Mouse (Mus musculus): Measurements from ENCODE around the gene Nelfcd. TPM values are rescaled to one million over a fixed set of nuclear protein-coding genes. Genes with fewer than 3 reads are reported as not detected.
A peak's percentile ranks its signal among the peaks of the same experiment; 100 is the strongest.

Nelfcd gene
- 10 to 100 TPM; 27.3 to 28.7 (median 28.4) TPM for total RNA-seq (2022)

DNA sequence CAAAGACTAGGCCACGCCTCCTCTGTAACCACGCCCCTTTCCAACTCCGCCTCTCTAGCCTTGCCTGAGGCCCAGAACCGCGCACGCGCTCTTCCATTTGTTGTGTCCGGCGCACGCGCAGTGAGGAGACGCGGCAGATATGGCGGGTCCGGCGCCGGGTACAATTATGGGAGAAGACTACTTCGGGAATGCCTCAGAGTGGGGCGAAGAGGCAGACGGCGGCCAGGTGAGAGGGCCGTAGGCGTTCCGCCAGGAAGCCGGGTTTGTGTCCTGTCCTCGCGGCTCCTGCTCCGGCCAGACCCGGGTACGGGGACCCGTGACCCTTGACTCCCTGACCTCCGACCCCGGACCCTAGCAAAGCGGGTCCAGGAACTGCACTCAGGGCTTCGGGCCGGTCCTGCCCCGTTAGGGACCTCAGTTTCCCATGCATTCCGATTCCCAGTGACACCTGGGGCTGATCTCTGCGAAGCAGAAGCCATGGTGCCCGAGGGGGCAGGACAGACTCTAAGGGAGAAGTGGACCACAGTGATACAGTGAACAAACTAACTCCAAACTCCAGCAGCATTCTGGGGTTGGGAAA is at the start of gene Nelfcd:
Gene Nelfcd, plus strand, starts transcription at position 74 of the 580 bp plus-strand sequence.
- DNase-seq (ENCODE audit: low spot score) = peak; percentile 92

DNA sequence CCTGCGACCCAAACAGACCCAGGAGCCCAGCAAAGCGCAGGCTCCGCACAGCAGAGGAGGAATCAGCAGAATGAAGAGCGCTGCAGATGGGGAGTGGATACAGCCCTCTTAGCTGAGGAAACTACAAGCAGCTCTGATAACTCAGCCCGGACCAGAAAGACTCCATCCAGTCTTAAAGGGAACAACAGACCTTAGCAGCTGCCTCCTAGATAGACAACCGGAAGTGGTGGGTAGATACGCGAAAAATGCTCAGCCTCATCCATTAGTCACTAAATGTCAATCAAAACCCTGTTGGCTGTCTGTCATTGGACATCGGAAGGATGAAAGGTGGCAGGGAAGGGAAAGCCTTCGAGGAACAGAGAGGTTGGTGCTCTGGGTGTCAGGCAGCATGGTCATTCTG is 49.0 kb upstream of the Nelfcd start:
- DNase-seq (ENCODE audit: low spot score) = no peak

GRCm38 (mm10) chr2:174381021-174381420 is 34.6 kb upstream of the Nelfcd start:
- no peak for DNase-seq (ENCODE audit: low spot score)

GRCm38 (mm10) chr2:174391936-174392335 is 23.7 kb upstream of the Nelfcd start:
- no peak for DNase-seq (ENCODE audit: low spot score)

- DNase-seq (ENCODE audit: low spot score) = no peak
Observed at GRCm38 (mm10) chr2:174392554-174392953, 23.1 kb upstream of the Nelfcd start.

- DNase-seq (ENCODE audit: low spot score) = no peak
Observed at GRCm38 (mm10) chr2:174393383-174393782, 22.2 kb upstream of the Nelfcd start.

DNA sequence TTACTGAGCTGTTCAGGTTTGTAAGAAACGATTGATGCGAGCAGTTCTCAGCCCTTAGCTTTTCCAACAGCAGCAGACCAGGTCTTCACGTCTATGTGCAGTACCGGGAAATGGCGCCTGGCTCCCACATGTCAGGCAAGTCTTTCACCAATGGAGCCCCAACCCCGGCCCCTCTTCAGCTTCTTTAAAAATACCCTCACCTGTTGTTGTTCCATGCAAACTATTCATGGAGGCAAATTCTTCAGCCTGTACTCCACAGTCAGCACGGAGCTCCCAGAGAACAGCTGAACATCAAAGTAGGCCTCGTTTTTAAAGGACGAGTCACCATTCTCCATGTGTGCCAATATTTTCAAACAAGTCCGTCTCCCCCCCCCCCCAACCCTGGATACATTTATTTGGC is 19.0 kb upstream of the Nelfcd start:
- DNase-seq (ENCODE audit: low spot score) = no peak

GRCm38 (mm10) chr2:174397065-174397464 is 18.5 kb upstream of the Nelfcd start:
- DNase-seq (ENCODE audit: low spot score) = no peak

DNA sequence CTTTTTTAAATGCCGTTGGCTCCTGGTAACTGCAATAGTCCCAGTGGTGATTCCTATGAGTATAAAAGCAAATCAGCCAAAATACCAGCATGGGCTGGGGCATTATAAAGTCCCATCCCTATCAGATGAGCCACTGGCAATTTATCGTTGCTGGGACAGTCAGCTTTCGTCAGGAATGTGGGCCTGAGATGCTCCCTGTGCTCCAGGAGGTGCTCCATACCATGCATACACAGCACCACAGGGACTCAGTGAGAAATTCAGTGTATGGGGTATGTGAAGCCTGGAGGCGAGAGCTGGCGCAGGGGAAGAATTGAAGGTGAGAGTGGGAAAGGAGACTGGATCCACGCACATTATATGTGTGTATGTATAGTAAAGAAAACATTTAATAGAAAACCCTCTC is 17.7 kb upstream of the Nelfcd start:
- no peak for DNase-seq (ENCODE audit: low spot score)

DNA sequence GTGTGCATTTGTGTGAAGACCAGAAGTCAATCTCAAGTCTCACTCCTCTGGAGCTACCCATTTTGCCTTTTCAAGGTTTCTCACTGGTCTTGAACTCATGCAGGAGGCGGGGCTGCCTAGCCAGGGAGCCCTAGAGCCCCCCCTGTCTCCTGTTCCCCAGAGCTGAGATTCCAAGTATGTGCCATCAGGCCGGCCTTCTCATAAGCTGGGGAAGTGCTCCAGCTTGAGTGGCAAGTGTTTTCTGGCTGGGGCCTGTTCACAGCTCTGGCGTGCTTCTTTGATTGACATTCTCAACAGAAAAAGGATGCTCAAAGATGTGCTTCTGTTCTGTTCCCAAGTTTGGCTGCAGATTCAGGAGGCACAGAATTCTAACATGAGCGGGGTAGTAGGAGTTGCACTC is 15.2 kb upstream of the Nelfcd start:
- DNase-seq (ENCODE audit: low spot score) = no peak

DNA sequence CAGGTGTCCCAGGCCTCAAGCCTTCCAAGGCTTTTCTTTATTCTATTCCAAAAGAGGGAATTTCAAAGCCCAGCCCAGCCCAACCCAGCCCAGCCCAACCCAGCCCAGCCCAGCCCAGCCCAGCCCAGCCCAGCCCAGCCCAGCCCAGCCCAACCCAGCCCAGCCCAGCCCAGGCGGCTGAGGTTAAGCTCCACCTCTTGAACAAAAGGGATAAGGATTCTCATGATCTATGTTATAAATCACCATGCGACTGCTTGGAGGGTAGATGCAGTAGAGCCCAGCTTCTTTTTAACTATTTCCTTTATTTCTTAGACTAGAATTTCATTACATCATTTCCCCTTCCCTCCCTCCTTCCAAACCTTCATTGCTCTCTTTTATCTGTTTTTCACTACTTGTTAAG is 5.4 kb upstream of the Nelfcd start:
- no peak for DNase-seq (ENCODE audit: low spot score)

DNA sequence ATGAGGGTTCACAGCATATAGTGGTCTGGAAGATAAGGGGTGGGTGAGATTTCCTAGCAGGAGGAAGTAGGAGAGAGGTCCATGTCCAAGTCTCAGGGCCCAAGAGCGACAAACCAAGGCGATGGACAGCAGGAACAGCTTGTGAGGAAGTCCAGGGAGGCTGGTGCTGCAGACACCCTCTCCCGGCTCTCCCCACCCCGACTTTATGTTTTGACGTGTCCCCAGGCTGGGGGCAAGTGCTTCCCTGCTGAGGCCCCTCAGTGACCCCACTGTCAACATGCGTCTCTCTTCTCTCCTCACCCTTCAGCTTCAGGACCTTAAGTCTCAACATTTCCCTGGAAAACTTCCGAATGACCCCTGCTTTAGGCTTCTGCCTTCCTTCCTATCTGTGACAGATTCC is 2.5 kb upstream of the Nelfcd start:
- no peak for DNase-seq (ENCODE audit: low spot score)

- no peak for DNase-seq (ENCODE audit: low spot score)
Observed at GRCm38 (mm10) chr2:174415001-174415730, 438 bp upstream of the Nelfcd start.

DNA sequence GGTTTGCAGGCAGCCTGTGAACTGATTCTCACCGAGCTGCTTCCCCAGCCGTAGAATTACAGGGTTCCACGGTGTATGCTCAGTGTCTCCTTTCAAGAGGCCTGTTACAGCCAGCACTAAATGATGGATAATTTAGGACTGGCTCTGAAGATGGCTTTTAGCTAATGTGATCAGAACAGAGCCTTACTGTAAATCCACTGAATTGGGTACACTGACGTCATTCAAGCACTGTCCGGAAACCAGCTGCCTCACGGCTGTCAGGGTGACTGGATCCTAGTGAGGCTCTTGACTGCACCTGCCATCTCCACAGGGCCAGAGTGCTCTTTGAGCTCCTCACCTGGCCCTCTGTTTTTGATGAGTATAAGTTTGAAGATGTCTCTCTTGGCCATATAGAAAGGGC is 5.5 kb downstream of the Nelfcd start:
- no peak for DNase-seq (ENCODE audit: low spot score)

DNA sequence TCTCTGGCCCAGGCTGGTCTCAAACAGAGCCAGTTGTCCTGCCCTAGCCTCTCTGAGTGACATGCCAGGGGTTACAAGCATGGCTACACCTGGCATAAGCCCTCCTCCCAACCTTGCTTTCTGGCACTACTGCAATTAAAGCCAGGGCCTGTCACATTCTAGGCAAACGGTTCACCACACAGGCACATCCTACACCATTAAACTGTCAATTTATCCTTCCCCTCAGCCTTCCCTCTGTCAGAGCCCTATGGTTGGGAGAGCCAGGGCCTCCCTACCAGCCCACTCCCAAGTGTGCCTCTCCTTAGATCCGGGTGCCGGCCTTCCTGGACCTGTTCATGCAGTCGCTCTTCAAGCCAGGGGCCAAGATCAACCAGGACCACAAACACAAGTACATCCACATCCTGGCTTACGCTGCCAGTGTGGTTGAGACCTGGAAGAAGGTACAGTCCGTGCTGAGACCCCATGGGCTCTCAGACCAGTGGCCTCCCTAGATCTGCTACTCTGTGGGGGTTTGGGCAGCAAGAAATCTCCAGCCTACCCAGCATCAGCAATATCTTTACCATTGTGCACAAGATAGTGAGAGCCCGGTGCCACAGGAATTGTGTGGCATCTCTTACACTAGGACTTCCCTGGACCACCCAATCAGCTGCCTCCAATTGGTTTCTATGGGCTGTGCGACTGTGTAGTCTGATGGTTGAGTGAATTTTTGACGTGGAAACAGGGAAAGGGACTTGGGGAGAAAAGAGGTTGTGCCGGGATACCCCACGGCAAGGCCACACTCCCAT is 8.9 kb downstream of the Nelfcd start:
- no peak for DNase-seq (ENCODE audit: low spot score)

GRCm38 (mm10) chr2:174426856-174427255 is 11.3 kb downstream of the Nelfcd start:
- no peak for DNase-seq (ENCODE audit: low spot score)

GRCm38 (mm10) chr2:174428076-174428835 is 12.7 kb downstream of the Nelfcd start:
- DNase-seq (ENCODE audit: low spot score) = no peak

- no peak for DNase-seq (ENCODE audit: low spot score)
Observed at GRCm38 (mm10) chr2:174428996-174429591, 13.5 kb downstream of the Nelfcd start.

DNA sequence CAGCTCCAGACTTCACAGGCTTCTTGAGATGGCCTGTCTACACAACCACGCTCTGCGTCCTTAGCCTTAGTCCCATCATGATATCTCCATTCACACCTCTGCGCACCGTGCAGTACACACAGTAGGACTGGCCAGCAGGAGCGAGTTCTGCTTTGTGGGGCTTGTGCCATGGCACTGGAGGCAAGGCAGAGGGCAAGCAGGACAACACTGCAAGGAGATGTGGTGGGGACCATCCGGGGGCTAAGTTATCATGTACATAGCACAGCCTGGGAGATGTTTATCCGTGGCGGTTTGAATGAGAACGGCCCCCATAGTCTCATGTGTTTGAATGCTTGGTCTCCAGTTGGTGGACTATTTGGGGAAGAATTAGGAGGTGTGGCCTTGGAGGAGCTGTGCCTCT is 19.3 kb downstream of the Nelfcd start:
- DNase-seq (ENCODE audit: low spot score) = no peak

GRCm38 (mm10) chr2:174436076-174436701 is 20.6 kb downstream of the Nelfcd start:
- DNase-seq (ENCODE audit: low spot score) = no peak

All from heart, adult 8-10 months (tissue).